Mouse (Mus musculus) adrenal gland, postnatal 4 days (tissue): ENCODE data around the gene Pak1ip1. TPM values are rescaled to one million over a fixed set of nuclear protein-coding genes. Genes with fewer than 3 reads are reported as not detected.

Experiments
- total RNA-seq, 2 experiments: library from RNA; stranded (reverse); gene quantifications; 2 replicates each; pipeline ENCODE4 v1.2.3; 2021

The Pak1ip1 gene
- total RNA-seq, 2 experiments from 2014 or later, result 63.4 to 66.3 TPM

Other genes with a start within 250 kb of the Pak1ip1 start
- gene Gcnt2, start 141.3 kb upstream of the Pak1ip1 start, total RNA-seq, result 10 to 100 TPM; 10.3 to 11.0 TPM
- 100 to 1,000 TPM; 157 to 168 TPM for gene Tmem14c, start 15.3 kb downstream of the Pak1ip1 start, total RNA-seq
- under 1 TPM in 1 of 2 experiments, not detected in 1; 0.25 TPM for gene Mak, start 78.7 kb downstream of the Pak1ip1 start, total RNA-seq
- gene Gcm2, start 110.0 kb downstream of the Pak1ip1 start, total RNA-seq, result not detected
- gene Sycp2l, start 113.3 kb downstream of the Pak1ip1 start, total RNA-seq, result not detected
- 10 to 100 TPM in 1 of 2 experiments, 1 to 10 TPM in 1; 6.1 to 30.4 TPM for gene Elovl2, start 219.4 kb downstream of the Pak1ip1 start, total RNA-seq
- gene Smim13, start 248.8 kb downstream of the Pak1ip1 start, total RNA-seq, result 10 to 100 TPM; 15.5 to 16.4 TPM